8 mouse cellular contexts compared by ENCODE assay signal in the genomic region with DNA sequence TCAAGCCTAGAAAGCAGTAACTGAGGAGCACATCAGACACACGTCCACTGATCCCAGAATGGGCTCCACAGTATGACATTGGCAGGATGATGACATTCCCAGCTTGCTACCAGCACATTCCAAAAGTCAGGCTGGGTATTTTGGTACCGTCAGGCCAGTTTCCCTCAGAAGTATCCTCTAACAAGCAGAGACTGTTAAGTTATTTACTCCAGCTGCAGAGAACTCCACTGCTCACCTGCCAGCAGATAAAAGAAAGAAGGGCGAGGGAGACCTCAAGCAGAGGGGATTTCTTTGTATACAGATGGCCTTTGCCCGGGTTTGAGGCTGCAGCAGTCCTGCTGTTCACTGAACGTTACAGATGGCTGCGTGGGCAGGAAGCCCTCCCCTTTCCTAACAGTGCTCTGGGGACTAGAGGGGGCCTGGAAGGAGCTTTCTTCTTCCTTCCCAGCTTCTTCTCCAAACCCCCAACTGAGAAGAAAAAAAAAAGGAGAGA.
DNase-seq lines count a peak whose midpoint lies in the region; ATAC-seq and TF ChIP-seq lines count a peak whose summit lies in the region.

No protein-coding gene starts in this region.

- H3K4me3 ChIP-seq in embryonic facial prominence, embryonic 12.5 days = no peak overlapping the region
- no peak overlapping the region for H3K4me3 ChIP-seq in heart, embryonic 14.5 days (ENCODE audit: control insufficient read depth in 1 of 2, insufficient read depth in 1 of 2, low read depth in 1 of 2, low read length in 2 of 2)
- H3K4me3 ChIP-seq in intestine, postnatal 0 days (ENCODE audit: low read depth, low read length) = no peak overlapping the region

- H3K27ac ChIP-seq in embryonic facial prominence, embryonic 12.5 days = peak overlapping the region; percentile 57; the same call in 1 of the 2 replicates
- H3K27ac ChIP-seq in heart, embryonic 14.5 days (replicated peaks in 1 of 2; ENCODE audit: control insufficient read depth in 1 of 2, insufficient read depth in 1 of 2, low read depth in 2 of 2, low read length in 2 of 2) = peak overlapping the region; percentile 77 to 80
- no peak overlapping the region for H3K27ac ChIP-seq in intestine, postnatal 0 days (ENCODE audit: low read depth, low read length)

- H3K9ac ChIP-seq in embryonic facial prominence, embryonic 12.5 days = no peak overlapping the region
- H3K9ac ChIP-seq in heart, embryonic 14.5 days (ENCODE audit: low read length) = no peak overlapping the region
- H3K9ac ChIP-seq in intestine, postnatal 0 days (ENCODE audit: low read depth, low read length) = no peak overlapping the region

- no peak for ATAC-seq in embryonic facial prominence, embryonic 12.5 days (ENCODE audit: insufficient number of reproducible peaks, insufficient read depth, low FRiP score, low TSS enrichment)
- ATAC-seq in heart, embryonic 14.5 days (ENCODE audit: insufficient number of reproducible peaks, insufficient read depth, low FRiP score, low read depth) = peak; percentile 69; the same call in 1 of the 2 replicates
- no peak for ATAC-seq in intestine, postnatal 0 days

- no peak for TF ChIP-seq CTCF in intestine, postnatal 0 days (IDR thresholded peaks at IDR 0.05; ENCODE audit: low read depth)

- 0 out of 2 replicates have a peak overlapping the region, but pooled peaks have one; percentile 15 for H3K4me2 ChIP-seq in embryonic facial prominence, embryonic 12.5 days (replicated peaks)
- peak overlapping the region; percentile 46 for H3K4me2 ChIP-seq in heart, embryonic 14.5 days (ENCODE audit: low read length)
- H3K4me2 ChIP-seq in intestine, postnatal 0 days (replicated peaks; ENCODE audit: low read depth) = no peak overlapping the region

- no peaks in the 10 kb centered on the region for H3K9me3 ChIP-seq in embryonic facial prominence, embryonic 12.5 days
- no peaks in the 10 kb centered on the region for H3K9me3 ChIP-seq in heart, embryonic 14.5 days (ENCODE audit: control insufficient read depth, low read length)
- no peaks in the 10 kb centered on the region for H3K9me3 ChIP-seq in intestine, postnatal 0 days (ENCODE audit: control insufficient read depth)

- intact Hi-C loops in left cerebral cortex, postnatal 4 days (cut with DNase I) = no loop called here
- intact Hi-C loops in left cerebral cortex, postnatal 25 days (cut with DNase I) = no loop called here

- no peaks in the 10 kb centered on the region for H3K27me3 ChIP-seq in embryonic facial prominence, embryonic 12.5 days
- H3K27me3 ChIP-seq in heart, embryonic 14.5 days (ENCODE audit: control insufficient read depth, insufficient read depth, low read length) = no peaks in the 10 kb centered on the region
- no peaks in the 10 kb centered on the region for H3K27me3 ChIP-seq in intestine, postnatal 0 days (replicated peaks; ENCODE audit: control insufficient read depth, insufficient read depth, low read length)

- H3K4me1 ChIP-seq in embryonic facial prominence, embryonic 12.5 days = peaks cover 6% of the 10 kb centered on the region; the same call in 1 of the 2 replicates
- peaks cover 3 to 8% of the 10 kb centered on the region in 2 experiments; a peak in 3 of 4 replicates for H3K4me1 ChIP-seq in heart, embryonic 14.5 days (ENCODE audit: control insufficient read depth in 2 of 2, insufficient read depth in 2 of 2, low read length in 2 of 2)
- no peaks in the 10 kb centered on the region for H3K4me1 ChIP-seq in intestine, postnatal 0 days (replicated peaks; ENCODE audit: control insufficient read depth, insufficient read depth, low read length)

- no peaks in the 10 kb centered on the region for H3K36me3 ChIP-seq in embryonic facial prominence, embryonic 12.5 days
- no peaks in the 10 kb centered on the region for H3K36me3 ChIP-seq in heart, embryonic 14.5 days (ENCODE audit: control insufficient read depth, insufficient read depth, low read length)
- H3K36me3 ChIP-seq in intestine, postnatal 0 days (ENCODE audit: control insufficient read depth, insufficient read depth) = no peaks in the 10 kb centered on the region

- DNase-seq in left cerebral cortex, postnatal 4 days = peak; percentile 46
- DNase-seq in left cerebral cortex, postnatal 25 days (ENCODE audit: low spot score in 2 of 2) = no peak
- DNase-seq in mesoderm, embryonic 11.5 days (ENCODE audit: low read depth, low spot score) = peak; percentile 60
- DNase-seq in adipocyte (ENCODE audit: low spot score) = no peak
- DNase-seq in frontal cortex, postnatal 14 days (ENCODE audit: low spot score in 2 of 2) = no peak

- 5% methylated on average over 6 of the region's 6 CpGs for WGBS in embryonic facial prominence, embryonic 12.5 days
- 3% methylated on average over 6 of the region's 6 CpGs for WGBS in heart, embryonic 14.5 days
- 15% methylated on average over 6 of the region's 6 CpGs for WGBS in intestine, postnatal 0 days

Comparison
In these comparisons a context has a peak if more than half of its experiments do, and no peak if none do; other contexts are left out.
1. DNase-seq: peak in left cerebral cortex, postnatal 4 days (single experiment) and mesoderm, embryonic 11.5 days (single experiment); none in left cerebral cortex, postnatal 25 days (0 of 2), adipocyte (single experiment) and frontal cortex, postnatal 14 days (0 of 2).